Mouse (Mus musculus): Measurements from ENCODE around the gene Katnal1. TPM values are rescaled to one million over a fixed set of nuclear protein-coding genes. Genes with fewer than 3 reads are reported as not detected.

Gene Katnal1
- polyA plus RNA-seq, 1 experiment from 2014 or later: 7.0 TPM

- H3K4me3 ChIP-seq (ENCODE audit: inconsistent target): no peak overlapping the region
- H3K79me2 ChIP-seq (ENCODE audit: inconsistent target): no peaks in the 10 kb centered on the region
- H3K36me3 ChIP-seq (ENCODE audit: inconsistent target): 0 out of 2 replicates have a peak, but pooled peaks cover 6% of the 10 kb centered on the region
- no peak overlapping the region for H3K27ac ChIP-seq
- 92% methylated on average over 10 of the region's 10 CpGs for WGBS (ENCODE audit: missing documents)
Measured at GRCm38 (mm10) chr5:148896515-148896914, 32.6 kb downstream of the Katnal1 start.

- Histone ChIP-seq H3K79me2 (ENCODE audit: inconsistent target) (no peaks in the 10 kb centered on the region), H3K36me3 (ENCODE audit: inconsistent target) (0 out of 2 replicates have a peak, but pooled peaks cover 6% of the 10 kb centered on the region), H3K27ac (no peak overlapping the region), H3K4me3 (ENCODE audit: inconsistent target) (no peak overlapping the region)
- 86% methylated on average over 7 of the region's 7 CpGs for WGBS (ENCODE audit: missing documents)
Measured at GRCm38 (mm10) chr5:148895833-148896232, 33.3 kb downstream of the Katnal1 start.

- H3K36me3 ChIP-seq (ENCODE audit: inconsistent target): 0 out of 2 replicates have a peak, but pooled peaks cover 6% of the 10 kb centered on the region
- H3K27ac ChIP-seq: no peak overlapping the region
- H3K79me2 ChIP-seq (ENCODE audit: inconsistent target): no peaks in the 10 kb centered on the region
- 86% methylated on average over 5 of the region's 5 CpGs for WGBS (ENCODE audit: missing documents)
- H3K4me3 ChIP-seq (ENCODE audit: inconsistent target): no peak overlapping the region
Measured at GRCm38 (mm10) chr5:148895034-148895433, 34.1 kb downstream of the Katnal1 start.

- Histone ChIP-seq H3K27ac (no peak overlapping the region), H3K36me3 (ENCODE audit: inconsistent target) (0 out of 2 replicates have a peak, but pooled peaks cover 6% of the 10 kb centered on the region), H3K79me2 (ENCODE audit: inconsistent target) (no peaks in the 10 kb centered on the region), H3K4me3 (ENCODE audit: inconsistent target) (no peak overlapping the region)
- WGBS (ENCODE audit: missing documents): 90% methylated on average over 4 of the region's 4 CpGs
Measured at GRCm38 (mm10) chr5:148890237-148890636, 38.9 kb downstream of the Katnal1 start.

- H3K27ac ChIP-seq: no peak overlapping the region
- no peak overlapping the region for H3K4me3 ChIP-seq (ENCODE audit: inconsistent target)
- 73% methylated on average over 6 of the region's 6 CpGs for WGBS (ENCODE audit: missing documents)
- no peaks in the 10 kb centered on the region for H3K79me2 ChIP-seq (ENCODE audit: inconsistent target)
- H3K36me3 ChIP-seq (ENCODE audit: inconsistent target): 0 out of 2 replicates have a peak, but pooled peaks cover 2% of the 10 kb centered on the region
Measured at GRCm38 (mm10) chr5:148888032-148888431, 41.1 kb downstream of the Katnal1 start.

GRCm38 (mm10) chr5:148885821-148886609, 43.1 kb downstream of the Katnal1 start:
- H3K27ac ChIP-seq: no peak overlapping the region
- WGBS (ENCODE audit: missing documents): 90% methylated on average over 22 of the region's 22 CpGs
- no peak overlapping the region for H3K4me3 ChIP-seq (ENCODE audit: inconsistent target)
- no peaks in the 10 kb centered on the region for H3K79me2 ChIP-seq (ENCODE audit: inconsistent target)
- H3K36me3 ChIP-seq (ENCODE audit: inconsistent target): no peaks in the 10 kb centered on the region

- Histone ChIP-seq H3K36me3 (ENCODE audit: inconsistent target) (no peaks in the 10 kb centered on the region), H3K27ac (no peak overlapping the region), H3K79me2 (ENCODE audit: inconsistent target) (no peaks in the 10 kb centered on the region), H3K4me3 (ENCODE audit: inconsistent target) (no peak overlapping the region)
- 93% methylated on average over 8 of the region's 8 CpGs for WGBS (ENCODE audit: missing documents)
Measured at GRCm38 (mm10) chr5:148883671-148884070, 45.4 kb downstream of the Katnal1 start.

GRCm38 (mm10) chr5:148879218-148879617, 49.9 kb downstream of the Katnal1 start:
- Histone ChIP-seq H3K4me3 (ENCODE audit: inconsistent target) (no peak overlapping the region), H3K36me3 (ENCODE audit: inconsistent target) (peaks cover 3% of the 10 kb centered on the region; the same call in 1 of the 2 replicates), H3K27ac (no peak overlapping the region), H3K79me2 (ENCODE audit: inconsistent target) (no peaks in the 10 kb centered on the region)
- WGBS (ENCODE audit: missing documents): 99% methylated on average over 6 of the region's 6 CpGs

GRCm38 (mm10) chr5:148873116-148873515, 56.0 kb downstream of the Katnal1 start:
- Histone ChIP-seq H3K27ac (no peak overlapping the region), H3K36me3 (ENCODE audit: inconsistent target) (peaks cover 3% of the 10 kb centered on the region; the same call in 1 of the 2 replicates), H3K79me2 (ENCODE audit: inconsistent target) (no peaks in the 10 kb centered on the region), H3K4me3 (ENCODE audit: inconsistent target) (no peak overlapping the region)
- 97% methylated on average over 8 of the region's 8 CpGs for WGBS (ENCODE audit: missing documents)

GRCm38 (mm10) chr5:148869583-148869982, 59.5 kb downstream of the Katnal1 start:
- WGBS (ENCODE audit: missing documents): 79% methylated on average over 2 of the region's 3 CpGs
- no peak overlapping the region for H3K4me3 ChIP-seq (ENCODE audit: inconsistent target)
- H3K79me2 ChIP-seq (ENCODE audit: inconsistent target): no peaks in the 10 kb centered on the region
- no peak overlapping the region for H3K27ac ChIP-seq
- H3K36me3 ChIP-seq (ENCODE audit: inconsistent target): no peaks in the 10 kb centered on the region

- H3K27ac ChIP-seq: no peak overlapping the region
- no peaks in the 10 kb centered on the region for H3K79me2 ChIP-seq (ENCODE audit: inconsistent target)
- H3K4me3 ChIP-seq (ENCODE audit: inconsistent target): no peak overlapping the region
- 49% methylated on average over 6 of the region's 6 CpGs for WGBS (ENCODE audit: missing documents)
- H3K36me3 ChIP-seq (ENCODE audit: inconsistent target): no peaks in the 10 kb centered on the region
Measured at GRCm38 (mm10) chr5:148867766-148868165, 61.4 kb downstream of the Katnal1 start.

- H3K36me3 ChIP-seq (ENCODE audit: inconsistent target): no peaks in the 10 kb centered on the region
- no peaks in the 10 kb centered on the region for H3K79me2 ChIP-seq (ENCODE audit: inconsistent target)
- H3K4me3 ChIP-seq (ENCODE audit: inconsistent target): no peak overlapping the region
- no peak overlapping the region for H3K27ac ChIP-seq
- 87% methylated on average over 7 of the region's 7 CpGs for whole genome bisulfite sequencing (ENCODE audit: missing documents)
Measured at GRCm38 (mm10) chr5:148867171-148867570, 61.9 kb downstream of the Katnal1 start.

- H3K27ac ChIP-seq: no peak overlapping the region
- WGBS (ENCODE audit: missing documents): 21% methylated on average over 10 of the region's 10 CpGs
- H3K79me2 ChIP-seq (ENCODE audit: inconsistent target): no peaks in the 10 kb centered on the region
- no peaks in the 10 kb centered on the region for H3K36me3 ChIP-seq (ENCODE audit: inconsistent target)
- no peak overlapping the region for H3K4me3 ChIP-seq (ENCODE audit: inconsistent target)
Measured at GRCm38 (mm10) chr5:148866571-148866970, 62.5 kb downstream of the Katnal1 start.

GRCm38 (mm10) chr5:148863409-148863808, 65.7 kb downstream of the Katnal1 start:
- Histone ChIP-seq H3K27ac (no peak overlapping the region), H3K79me2 (ENCODE audit: inconsistent target) (no peaks in the 10 kb centered on the region), H3K36me3 (ENCODE audit: inconsistent target) (no peaks in the 10 kb centered on the region), H3K4me3 (ENCODE audit: inconsistent target) (no peak overlapping the region)
- WGBS (ENCODE audit: missing documents): 91% methylated on average over 6 of the region's 6 CpGs

- H3K4me3 ChIP-seq (ENCODE audit: inconsistent target): no peak overlapping the region
- H3K79me2 ChIP-seq (ENCODE audit: inconsistent target): no peaks in the 10 kb centered on the region
- no peak overlapping the region for H3K27ac ChIP-seq
- WGBS (ENCODE audit: missing documents): 69% methylated on average over 10 of the region's 10 CpGs
- H3K36me3 ChIP-seq (ENCODE audit: inconsistent target): no peaks in the 10 kb centered on the region
Measured at GRCm38 (mm10) chr5:148862853-148863252, 66.3 kb downstream of the Katnal1 start.

All from macrophage (primary cell).